Mouse (Mus musculus): ENCODE measurements around the gene Atp6v0a2. TPM values are rescaled to one million over a fixed set of nuclear protein-coding genes. Genes with fewer than 3 reads are reported as not detected.
"Not testable (repeated sequence)": the region's sequence is repeated elsewhere in the genome, so short reads cannot be mapped to it uniquely, and the experiment has no call there.

The Atp6v0a2 gene
- polyA plus RNA-seq (2014; fragmentation: Nextera tagmentation; extraction: Ambion mirVana), result 37.3 and 38.1 TPM in 2 replicates

DNA sequence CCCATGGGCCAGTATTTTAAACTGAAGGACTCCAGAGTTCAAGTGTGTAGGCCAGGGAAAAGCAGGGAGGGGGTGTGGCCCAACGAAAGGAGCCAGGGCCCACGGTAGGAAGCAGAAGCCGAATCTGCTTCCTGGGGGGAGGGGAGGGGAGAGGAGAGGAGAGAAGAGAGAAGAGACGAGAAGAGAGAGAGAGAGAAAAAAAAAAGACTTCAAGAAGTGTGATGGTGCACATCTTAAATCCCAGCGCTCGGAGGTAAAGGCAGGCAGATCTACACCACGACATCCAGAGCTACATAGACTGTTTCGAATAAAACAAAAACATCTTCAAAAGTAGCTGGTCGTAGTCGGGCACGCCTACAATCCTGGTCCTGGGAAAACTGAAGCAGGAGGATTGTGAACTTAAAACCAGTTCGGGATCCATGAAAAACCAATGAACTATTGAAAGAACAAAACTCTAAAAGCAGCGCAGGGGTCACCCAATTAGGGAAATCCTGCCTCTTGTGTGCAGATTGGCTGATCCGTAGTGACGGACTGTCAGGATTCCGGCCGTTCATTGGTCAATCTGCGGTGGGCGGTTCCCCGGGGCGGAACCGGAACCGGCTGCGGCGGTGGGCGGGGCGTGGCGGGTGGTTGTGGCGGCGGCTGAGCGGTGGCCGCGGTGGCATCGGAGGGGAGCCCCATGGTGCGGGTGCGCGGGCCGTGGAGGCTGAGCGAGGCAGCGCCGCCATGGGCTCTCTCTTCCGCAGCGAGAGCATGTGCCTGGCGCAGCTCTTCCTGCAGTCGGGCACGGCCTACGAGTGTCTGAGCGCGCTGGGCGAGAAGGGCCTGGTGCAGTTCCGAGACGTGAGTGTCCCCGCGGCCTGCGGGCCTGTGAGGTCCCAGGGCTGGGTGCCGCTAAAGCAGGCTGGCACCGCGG lies at the start of gene Atp6v0a2:
Gene Atp6v0a2 (plus strand): TSS at position 129 of the 916 bp plus-strand sequence.
- DNase-seq (ENCODE audit: low spot score), result peak; percentile 94
- peaks cover 39% of the 10 kb centered on the region for H3K36me3 ChIP-seq (replicated peaks; ENCODE audit: control insufficient read depth, insufficient read depth)
- H3K4me1 ChIP-seq (replicated peaks; ENCODE audit: control insufficient read depth, insufficient read depth, low read length), result peaks cover 15% of the 10 kb centered on the region
- H3K4me2 ChIP-seq (replicated peaks), result peak within 1 kb of the TSS; percentile 81
- peak within 1 kb of the TSS; percentile 90 for H3K4me3 ChIP-seq (replicated peaks; ENCODE audit: low read length)
- peak; percentile 96 for ATAC-seq (ENCODE audit: low FRiP score)
- no peaks in the 10 kb centered on the region for H3K27me3 ChIP-seq (ENCODE audit: control insufficient read depth, insufficient read depth, low read length)
- WGBS, result under 1% methylated on average over 56 of the region's 58 CpGs
- H3K9me3 ChIP-seq (ENCODE audit: control insufficient read depth, low read length), result no peaks in the 10 kb centered on the region
- H3K27ac ChIP-seq, result peak within 1 kb of the TSS; percentile 66
- H3K9ac ChIP-seq, result peak within 1 kb of the TSS; percentile 90

DNA sequence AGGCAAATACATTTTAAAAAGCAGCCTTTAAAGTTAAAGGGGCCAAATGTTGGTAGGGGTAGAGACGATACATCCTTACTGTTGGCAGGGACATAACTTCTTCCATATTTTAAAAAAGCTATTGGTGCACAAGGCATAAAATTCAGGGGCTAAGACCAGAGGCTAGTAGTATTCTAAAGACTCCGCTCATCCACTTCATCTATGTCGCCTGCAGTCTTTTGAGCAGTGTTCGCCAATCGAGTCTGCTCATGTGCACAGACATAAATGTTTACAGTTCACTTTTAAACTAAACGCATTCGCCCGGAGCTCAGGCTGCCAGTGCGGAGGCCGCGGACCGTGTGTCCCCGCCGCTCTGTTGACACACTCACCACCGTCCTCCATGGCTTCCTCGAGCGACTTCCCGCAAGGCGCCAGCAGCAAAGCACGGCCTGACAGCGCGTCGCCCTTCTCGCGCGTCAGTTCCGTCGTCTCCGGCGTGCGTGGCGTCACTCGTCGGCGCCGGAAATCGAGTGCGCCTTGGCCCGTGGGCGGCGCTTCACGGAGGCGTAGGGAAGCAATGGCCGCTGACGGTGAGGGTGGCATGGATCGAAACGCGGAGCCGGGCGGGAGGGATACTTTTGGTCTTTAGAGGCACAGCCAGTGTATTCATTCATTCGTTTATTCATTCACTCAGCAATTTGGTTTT lies 49.6 kb upstream of the Atp6v0a2 start, which contains the start of the genes Eif2b1 and Gtf2h3:
Gene Eif2b1 (minus strand): TSS at position 499 of the 685 bp plus-strand sequence.
Gene Gtf2h3 (plus strand): TSS at position 508 of the 685 bp plus-strand sequence.
- Histone ChIP-seq H3K4me1 (replicated peaks; ENCODE audit: control insufficient read depth, insufficient read depth, low read length) (peaks cover 19% of the 10 kb centered on the region), H3K4me3 (replicated peaks; ENCODE audit: low read length) (peak within 1 kb of the TSS; percentile 76), H3K27me3 (ENCODE audit: control insufficient read depth, insufficient read depth, low read length) (no peaks in the 10 kb centered on the region), H3K36me3 (replicated peaks; ENCODE audit: control insufficient read depth, insufficient read depth) (peaks cover 53% of the 10 kb centered on the region), H3K9ac (peak within 1 kb of the TSS; percentile 78), H3K9me3 (ENCODE audit: control insufficient read depth, low read length) (no peaks in the 10 kb centered on the region), H3K4me2 (replicated peaks) (peak within 1 kb of the TSS; percentile 94), H3K27ac (peak within 1 kb of the TSS; percentile 63)
- DNase-seq (ENCODE audit: low spot score) (peak; percentile 99), ATAC-seq (ENCODE audit: low FRiP score) (peak; percentile 94)
- WGBS, result 1% methylated on average over 51 of the region's 51 CpGs

DNA sequence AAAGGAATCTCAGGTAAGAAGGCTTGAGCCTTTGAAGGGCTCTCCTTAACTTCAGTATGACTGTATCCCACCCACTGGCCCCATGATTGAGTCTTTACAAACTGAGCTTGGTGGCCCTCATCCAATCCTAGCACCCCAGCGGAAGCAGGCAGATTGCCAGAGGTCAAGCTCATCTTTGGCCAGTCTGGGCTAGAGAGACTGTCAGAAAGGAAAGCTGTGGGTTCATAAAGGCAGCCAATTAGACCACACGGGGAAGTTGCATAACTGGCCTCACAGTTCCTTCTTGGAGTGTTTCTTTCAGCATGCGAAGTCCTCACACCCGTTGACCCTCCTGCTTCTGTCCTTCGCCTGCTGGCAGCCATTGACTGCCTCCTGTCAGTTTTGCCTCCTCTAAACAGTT lies 45.9 kb upstream of the Atp6v0a2 start:
- Histone ChIP-seq H3K27me3 (ENCODE audit: control insufficient read depth, insufficient read depth, low read length) (no peaks in the 10 kb centered on the region), H3K4me2 (replicated peaks) (no peak overlapping the region), H3K4me3 (replicated peaks; ENCODE audit: low read length) (no peak overlapping the region), H3K9me3 (ENCODE audit: control insufficient read depth, low read length) (no peaks in the 10 kb centered on the region), H3K27ac (no peak overlapping the region), H3K36me3 (replicated peaks; ENCODE audit: control insufficient read depth, insufficient read depth) (peaks cover 53% of the 10 kb centered on the region), H3K4me1 (replicated peaks; ENCODE audit: control insufficient read depth, insufficient read depth, low read length) (peaks cover 19% of the 10 kb centered on the region), H3K9ac (no peak overlapping the region)
- DNase-seq (ENCODE audit: low spot score) (no peak), ATAC-seq (ENCODE audit: low FRiP score) (no peak)
- 88% methylated on average over 5 of the region's 5 CpGs for WGBS

DNA sequence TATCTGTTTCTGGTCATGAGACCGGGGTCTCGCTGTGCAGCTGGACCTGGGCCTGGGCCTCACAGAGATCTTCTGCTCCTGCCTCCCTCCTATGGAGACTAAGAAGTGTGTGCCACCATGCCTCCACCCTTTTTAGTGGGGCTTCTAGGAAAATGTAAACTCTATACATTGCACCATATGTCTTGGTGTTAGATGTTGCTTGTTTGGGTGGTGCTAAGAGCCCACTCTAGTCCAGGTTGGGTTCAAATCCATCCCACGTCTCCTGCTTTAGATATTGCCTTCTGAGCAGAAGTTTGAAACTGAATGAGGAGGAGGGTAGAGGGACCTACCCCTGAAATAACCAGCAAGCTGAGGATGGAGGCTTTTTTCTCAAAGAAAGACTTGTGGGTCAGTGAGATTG lies 35.6 kb upstream of the Atp6v0a2 start:
- WGBS, result 97% methylated on average over 3 of the region's 3 CpGs
- Histone ChIP-seq H3K4me2 (replicated peaks) (no peak overlapping the region), H3K27ac (no peak overlapping the region), H3K27me3 (ENCODE audit: control insufficient read depth, insufficient read depth, low read length) (no peaks in the 10 kb centered on the region), H3K9ac (no peak overlapping the region), H3K4me3 (replicated peaks; ENCODE audit: low read length) (no peak overlapping the region), H3K9me3 (ENCODE audit: control insufficient read depth, low read length) (no peaks in the 10 kb centered on the region), H3K4me1 (replicated peaks; ENCODE audit: control insufficient read depth, insufficient read depth, low read length) (no peaks in the 10 kb centered on the region), H3K36me3 (replicated peaks; ENCODE audit: control insufficient read depth, insufficient read depth) (peaks cover 89% of the 10 kb centered on the region)
- DNase-seq (ENCODE audit: low spot score) (no peak), ATAC-seq (ENCODE audit: low FRiP score) (no peak)

DNA sequence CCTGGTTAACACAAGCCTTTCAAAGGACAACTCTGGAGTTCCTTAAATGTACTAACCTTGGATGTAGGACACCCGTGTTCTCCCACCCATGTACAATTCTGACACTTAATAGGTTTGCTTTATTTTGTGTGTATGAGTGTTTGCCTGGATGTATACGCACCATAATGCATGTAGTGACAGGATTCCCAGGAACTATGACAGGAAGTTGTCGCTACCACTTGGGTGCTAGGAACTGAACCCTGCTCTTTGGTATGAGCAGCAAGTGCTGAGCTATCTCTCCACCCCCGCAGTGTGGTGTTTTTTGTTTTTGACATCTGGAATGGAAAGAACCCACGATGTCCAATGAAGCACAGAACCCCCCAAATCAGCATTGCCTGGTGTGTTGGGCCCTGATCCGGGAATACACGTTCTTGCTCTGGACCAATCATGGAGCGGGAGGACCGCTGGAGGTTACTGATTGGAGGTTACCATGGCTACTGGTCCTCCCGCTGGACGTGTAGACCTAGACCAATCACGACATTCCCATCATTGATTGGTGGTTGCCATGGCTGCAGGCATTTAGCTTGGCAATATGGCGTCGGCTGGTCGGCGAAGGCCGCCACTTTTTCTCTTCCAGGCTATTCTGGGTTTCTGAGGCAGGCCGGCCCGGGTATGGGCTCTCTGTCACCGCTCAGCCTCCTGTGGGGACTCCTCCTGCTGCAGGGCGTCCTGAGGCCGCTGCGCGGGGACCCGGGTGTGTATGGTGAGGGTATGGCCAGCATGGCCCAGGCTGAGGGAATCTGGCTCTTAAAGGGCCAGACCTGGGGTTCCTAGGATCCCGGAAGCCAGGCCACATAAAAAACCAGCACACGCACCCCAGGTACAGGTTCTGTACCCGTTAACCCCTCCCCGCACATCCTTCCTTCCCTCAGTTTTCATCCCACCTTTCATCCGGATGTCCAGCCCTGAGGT lies 29.9 kb upstream of the Atp6v0a2 start:
- 6% methylated on average over 30 of the region's 30 CpGs for WGBS
- peak overlapping the region; percentile 53 for H3K27ac ChIP-seq
- peak; percentile 99 for DNase-seq (ENCODE audit: low spot score)
- peak; percentile 99 for ATAC-seq (ENCODE audit: low FRiP score)
- H3K4me1 ChIP-seq (replicated peaks; ENCODE audit: control insufficient read depth, insufficient read depth, low read length), result peaks cover 13% of the 10 kb centered on the region; the same call in 1 of the 2 replicates
- H3K36me3 ChIP-seq (replicated peaks; ENCODE audit: control insufficient read depth, insufficient read depth), result peaks cover 46% of the 10 kb centered on the region
- H3K4me2 ChIP-seq (replicated peaks), result peak overlapping the region; percentile 97
- no peaks in the 10 kb centered on the region for H3K27me3 ChIP-seq (ENCODE audit: control insufficient read depth, insufficient read depth, low read length)
- peak overlapping the region; percentile 88 for H3K4me3 ChIP-seq (replicated peaks; ENCODE audit: low read length)
- H3K9me3 ChIP-seq (ENCODE audit: control insufficient read depth, low read length), result no peaks in the 10 kb centered on the region
- H3K9ac ChIP-seq, result peak overlapping the region; percentile 76

DNA sequence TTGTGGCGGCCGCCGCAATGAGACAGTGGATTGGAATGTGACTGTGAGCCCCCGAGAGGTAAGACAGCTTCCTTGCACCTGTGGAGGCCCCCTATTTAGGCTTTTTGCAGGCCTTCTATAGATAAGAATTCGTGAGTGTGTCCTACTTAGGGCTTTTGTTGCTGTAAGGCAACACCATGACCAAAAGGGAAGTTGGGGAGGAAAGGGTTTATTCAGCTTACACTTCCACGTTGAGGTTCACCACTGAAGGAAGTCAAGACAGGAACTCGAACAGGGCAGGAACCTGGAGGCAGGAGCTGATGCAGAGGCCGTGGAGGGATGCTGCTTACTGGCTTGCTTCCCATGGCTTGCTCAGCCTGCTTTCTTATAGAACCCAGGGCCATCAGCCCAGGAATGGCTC lies 28.6 kb upstream of the Atp6v0a2 start:
- ATAC-seq (ENCODE audit: low FRiP score); DNase-seq (ENCODE audit: low spot score); H3K9ac ChIP-seq; H3K9me3 ChIP-seq (ENCODE audit: control insufficient read depth, low read length); H3K27me3 ChIP-seq (ENCODE audit: control insufficient read depth, insufficient read depth, low read length); H3K27ac ChIP-seq: not testable (repeated sequence)
- 59% methylated on average over 8 of the region's 8 CpGs for whole genome bisulfite sequencing
- Histone ChIP-seq H3K4me2 (replicated peaks) (peak overlapping the region; percentile 97), H3K4me1 (replicated peaks; ENCODE audit: control insufficient read depth, insufficient read depth, low read length) (peaks cover 13% of the 10 kb centered on the region; the same call in 1 of the 2 replicates), H3K36me3 (replicated peaks; ENCODE audit: control insufficient read depth, insufficient read depth) (peaks cover 44% of the 10 kb centered on the region), H3K4me3 (replicated peaks; ENCODE audit: low read length) (peak overlapping the region; percentile 88)

DNA sequence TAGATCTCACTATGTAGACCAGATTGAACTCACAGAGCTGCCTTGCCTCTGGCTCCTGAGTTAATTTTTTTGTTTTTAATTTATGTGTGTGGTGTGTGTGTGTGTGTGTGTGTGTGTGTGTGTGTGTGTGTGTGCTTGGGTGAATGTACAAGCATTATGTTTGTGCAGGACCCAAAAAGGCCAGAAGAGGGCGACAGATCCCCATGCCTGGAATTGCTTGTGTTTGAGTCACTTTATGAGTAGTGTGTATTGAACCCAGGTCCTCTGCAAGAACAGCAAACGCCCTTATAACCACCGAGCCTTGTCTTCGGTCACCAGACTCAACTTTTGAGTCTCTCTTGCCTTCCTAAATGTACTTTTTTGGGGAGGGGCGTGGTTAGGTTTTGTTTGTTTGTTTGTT lies 26.0 kb upstream of the Atp6v0a2 start:
- H3K9me3 ChIP-seq (ENCODE audit: control insufficient read depth, low read length), result no peaks in the 10 kb centered on the region
- WGBS, result 78% methylated on average over 5 of the region's 5 CpGs
- no peaks in the 10 kb centered on the region for H3K27me3 ChIP-seq (ENCODE audit: control insufficient read depth, insufficient read depth, low read length)
- H3K4me3 ChIP-seq (replicated peaks; ENCODE audit: low read length), result no peak overlapping the region
- peaks cover 30% of the 10 kb centered on the region for H3K36me3 ChIP-seq (replicated peaks; ENCODE audit: control insufficient read depth, insufficient read depth)
- peaks cover 13% of the 10 kb centered on the region; the same call in 1 of the 2 replicates for H3K4me1 ChIP-seq (replicated peaks; ENCODE audit: control insufficient read depth, insufficient read depth, low read length)
- no peak overlapping the region for H3K4me2 ChIP-seq (replicated peaks)
- H3K27ac ChIP-seq, result no peak overlapping the region
- DNase-seq (ENCODE audit: low spot score) (peak; percentile 61), ATAC-seq (ENCODE audit: low FRiP score) (no peak)
- H3K9ac ChIP-seq, result no peak overlapping the region

DNA sequence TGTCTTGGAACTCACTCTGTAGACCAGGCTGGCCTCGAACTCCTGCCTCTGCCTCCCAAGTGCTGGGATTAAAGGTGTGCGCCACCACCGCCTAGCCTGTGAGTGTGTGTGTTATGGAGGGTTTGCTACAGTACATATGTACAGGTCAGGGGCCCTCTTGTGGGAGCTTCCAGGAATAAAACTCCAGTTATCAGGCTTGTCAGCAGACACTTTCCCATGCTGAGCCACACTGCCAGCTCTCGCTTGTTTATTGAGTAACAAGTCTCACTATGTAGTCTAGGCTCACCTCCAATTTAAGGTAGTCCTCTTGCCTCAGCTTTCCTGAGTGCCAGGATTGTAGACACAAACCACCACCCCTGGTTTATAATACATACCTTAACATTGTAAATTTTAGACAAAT lies 24.1 kb upstream of the Atp6v0a2 start:
- peaks cover 5% of the 10 kb centered on the region; the same call in 1 of the 2 replicates for H3K4me1 ChIP-seq (replicated peaks; ENCODE audit: control insufficient read depth, insufficient read depth, low read length)
- ATAC-seq (ENCODE audit: low FRiP score) (no peak), DNase-seq (ENCODE audit: low spot score) (no peak)
- H3K4me3 ChIP-seq (replicated peaks; ENCODE audit: low read length), result no peak overlapping the region
- WGBS, result 92% methylated on average over 4 of the region's 4 CpGs
- H3K36me3 ChIP-seq (replicated peaks; ENCODE audit: control insufficient read depth, insufficient read depth), result peaks cover 42% of the 10 kb centered on the region
- H3K9ac ChIP-seq, result no peak overlapping the region
- no peak overlapping the region for H3K27ac ChIP-seq
- no peaks in the 10 kb centered on the region for H3K27me3 ChIP-seq (ENCODE audit: control insufficient read depth, insufficient read depth, low read length)
- H3K9me3 ChIP-seq (ENCODE audit: control insufficient read depth, low read length), result no peaks in the 10 kb centered on the region
- no peak overlapping the region for H3K4me2 ChIP-seq (replicated peaks)
